Comparison of ENCODE assay signal across 8 mouse cellular contexts in genomic region chr5:4530236-4531067, GRCm38 (mm10).
DNase-seq lines count a peak whose midpoint lies in the region; ATAC-seq and TF ChIP-seq lines count a peak whose summit lies in the region.

No protein-coding gene starts in this region.

- TF ChIP-seq POLR2A in kidney, adult 2 months (IDR thresholded peaks at IDR 0.05; ENCODE audit: low read depth, low read length): no peak

- 30% methylated on average over 10 of the region's 10 CpGs for WGBS in kidney, adult 2 months

- no peak overlapping the region for H3K4me3 ChIP-seq in kidney, adult 2 months (ENCODE audit: insufficient read depth, low read depth, low read length)

- peak; percentile 83 for ATAC-seq in megakaryocyte, adult 5-6 weeks (ENCODE audit: poor library complexity, severe bottlenecking)

- no peaks in the 10 kb centered on the region for H3K4me1 ChIP-seq in kidney, adult 2 months (ENCODE audit: control insufficient read depth, insufficient read depth, low read length)

- TF ChIP-seq CTCF in kidney, adult 2 months (conservative IDR thresholded peaks at IDR 0.05; ENCODE audit: insufficient read depth, insufficient read length, low read depth, low read length): no peak

- H3K27ac ChIP-seq in kidney, adult 2 months (ENCODE audit: insufficient read depth, low read depth, low read length): no peak overlapping the region

- H3K27me3 ChIP-seq in kidney, adult 2 months (replicated peaks; ENCODE audit: control insufficient read depth, insufficient read depth, low read length): no peaks in the 10 kb centered on the region

- no peaks in the 10 kb centered on the region for H3K36me3 ChIP-seq in kidney, adult 2 months (ENCODE audit: control insufficient read depth, insufficient read depth, low read length)

- DNase-seq in embryo, embryonic 11 days: peak; percentile 12
- DNase-seq in embryo, embryonic 9.5 days (ENCODE audit: extremely low spot score): no peak
- DNase-seq in spleen, postnatal 36 days (ENCODE audit: low spot score in 2 of 2): peak; percentile 1 to 24
- no peak for DNase-seq in spleen, adult 18-20 months
- peak; percentile 46 for DNase-seq in kidney, adult 2 months
- no peak for DNase-seq in thymus, postnatal 36 days
- no peak for DNase-seq in T-cell, adult 2 months (ENCODE audit: low spot score)

Comparison
In these comparisons a context has a peak if more than half of its experiments do, and no peak if none do; other contexts are left out.
1. DNase-seq: peak in embryo, embryonic 11 days (single experiment), spleen, postnatal 36 days (2 of 2) and kidney, adult 2 months (single experiment); none in embryo, embryonic 9.5 days (single experiment), spleen, adult 18-20 months (0 of 2), thymus, postnatal 36 days (0 of 2) and T-cell, adult 2 months (single experiment).